Mouse (Mus musculus): ENCODE measurements around the gene Disp1. TPM values are rescaled to one million over a fixed set of nuclear protein-coding genes. Genes with fewer than 3 reads are reported as not detected.

Disp1 gene
- polyA plus RNA-seq, 1 experiment from 2014 or later, result 13.2 TPM

DNA sequence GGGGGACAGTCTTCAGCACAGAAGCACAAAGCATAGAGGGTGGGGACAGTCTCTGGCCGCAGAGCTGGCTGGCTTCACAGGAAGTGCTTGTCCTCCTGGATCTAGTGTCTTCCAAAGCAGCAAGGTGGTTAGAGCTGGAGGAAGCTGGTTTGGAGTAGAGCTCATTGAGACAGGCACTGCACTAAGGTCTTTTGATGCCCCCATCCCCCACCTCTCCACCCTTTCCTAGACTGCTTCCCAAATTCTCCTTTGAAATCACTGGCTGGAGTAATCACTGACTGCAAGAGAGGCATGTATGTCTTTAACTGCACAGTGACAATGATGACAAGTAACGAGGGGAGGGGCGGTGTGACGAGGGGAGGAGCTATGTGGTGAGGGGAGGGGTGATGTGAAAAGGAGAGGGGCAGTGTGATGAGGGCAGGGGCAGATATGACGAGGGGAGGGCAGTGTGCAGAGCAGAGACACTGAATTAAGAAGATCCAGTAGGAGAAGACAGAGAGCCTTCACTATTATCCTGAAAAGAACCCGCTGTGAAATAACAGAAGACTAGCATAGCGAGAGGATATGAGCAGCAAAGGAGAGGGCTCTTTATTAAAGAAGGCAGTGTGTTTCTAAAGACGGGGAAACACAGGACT lies 125.8 kb downstream of the Disp1 start:
- H3K9me3 ChIP-seq, result no peaks in the 10 kb centered on the region
- peak overlapping the region; percentile 35; the same call in 1 of the 2 replicates for H3K27ac ChIP-seq (replicated peaks)
- H3K4me3 ChIP-seq, result no peak overlapping the region
- no peaks in the 10 kb centered on the region for H3K27me3 ChIP-seq
- H3K4me2 ChIP-seq (replicated peaks), result no peak overlapping the region
- peak; percentile 27; the same call in 1 of the 2 replicates for ATAC-seq (ENCODE audit: low FRiP score, low read depth)
- 63% methylated on average over 8 of the region's 8 CpGs for WGBS
- peaks cover 17% of the 10 kb centered on the region for H3K4me1 ChIP-seq
- H3K9ac ChIP-seq (replicated peaks), result peak overlapping the region; percentile 37; the same call in 1 of the 2 replicates
- 0 out of 2 replicates have a peak, but pooled peaks cover 6% of the 10 kb centered on the region for H3K36me3 ChIP-seq

DNA sequence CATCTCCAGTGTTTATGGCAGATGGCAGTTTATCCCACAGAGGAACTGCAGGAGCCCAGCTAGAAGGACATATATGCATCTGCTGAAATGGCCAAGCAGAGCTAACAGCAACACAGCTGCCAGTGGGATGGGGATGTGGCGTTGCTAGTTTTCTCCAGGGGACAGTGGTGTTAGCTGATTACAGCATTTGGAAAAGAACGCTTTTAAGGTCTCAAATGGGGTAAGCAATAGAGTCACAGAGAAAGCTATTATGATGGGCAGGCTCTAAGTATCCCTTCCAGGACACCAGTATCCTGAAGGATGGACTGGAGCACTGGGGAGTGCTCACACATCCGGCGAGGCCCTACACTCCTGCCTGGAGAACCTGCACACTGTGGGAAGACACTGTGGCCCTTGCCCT lies 129.0 kb downstream of the Disp1 start:
- 82% methylated on average over 4 of the region's 4 CpGs for WGBS
- H3K27me3 ChIP-seq, result no peaks in the 10 kb centered on the region
- H3K9me3 ChIP-seq, result no peaks in the 10 kb centered on the region
- H3K36me3 ChIP-seq, result peaks cover 26% of the 10 kb centered on the region
- H3K4me1 ChIP-seq, result peaks cover 17% of the 10 kb centered on the region
- no peak overlapping the region for H3K4me3 ChIP-seq
- no peak overlapping the region for H3K4me2 ChIP-seq (replicated peaks)
- no peak for ATAC-seq (ENCODE audit: low FRiP score, low read depth)
- H3K9ac ChIP-seq (replicated peaks), result no peak overlapping the region
- H3K27ac ChIP-seq (replicated peaks), result no peak overlapping the region

DNA sequence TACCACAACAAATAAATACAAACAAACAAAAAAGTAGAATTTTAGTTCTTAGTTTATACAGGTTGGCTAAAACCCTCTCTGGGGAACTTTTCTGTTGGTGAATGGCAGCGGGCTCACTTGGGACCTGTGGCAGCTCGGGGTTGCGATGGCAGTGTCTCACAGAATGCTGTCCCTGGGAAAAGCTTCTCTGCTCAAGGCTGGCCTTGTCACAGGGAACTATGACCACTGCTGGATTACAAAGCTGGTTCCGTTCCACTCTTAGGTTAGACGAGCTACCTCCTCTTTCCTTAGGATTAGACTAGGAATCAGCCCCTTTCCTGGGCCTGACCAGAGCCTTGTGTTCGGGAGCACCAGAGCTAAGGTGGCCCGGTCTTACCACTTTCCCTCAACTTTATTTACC lies 130.1 kb downstream of the Disp1 start:
- no peak for ATAC-seq (ENCODE audit: low FRiP score, low read depth)

DNA sequence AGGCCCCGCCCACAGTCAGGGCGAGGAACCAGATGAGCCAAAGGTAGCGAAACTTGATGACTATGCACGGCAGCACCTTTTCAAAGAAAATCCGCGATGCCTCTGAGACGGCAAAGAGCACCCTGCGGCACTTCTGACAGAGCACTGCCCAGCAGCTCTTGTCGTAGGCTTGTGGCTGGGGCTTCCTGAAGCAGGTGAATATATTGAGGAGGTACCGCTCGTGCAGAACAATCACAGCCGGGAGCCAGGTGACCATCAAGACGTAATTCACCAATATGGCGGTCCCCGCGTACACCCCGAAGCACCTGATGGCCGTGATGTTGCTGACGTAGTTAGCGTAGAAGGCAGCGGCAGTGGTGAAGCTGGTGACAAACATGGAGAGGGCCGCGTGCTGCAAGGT lies 132.7 kb downstream of the Disp1 start:
- H3K4me1 ChIP-seq, result no peaks in the 10 kb centered on the region
- no peaks in the 10 kb centered on the region for H3K27me3 ChIP-seq
- no peak overlapping the region for H3K4me2 ChIP-seq (replicated peaks)
- no peaks in the 10 kb centered on the region for H3K9me3 ChIP-seq
- no peak for ATAC-seq (ENCODE audit: low FRiP score, low read depth)
- 97% methylated on average over 23 of the region's 23 CpGs for WGBS
- no peak overlapping the region for H3K4me3 ChIP-seq
- H3K36me3 ChIP-seq, result peaks cover 49% of the 10 kb centered on the region
- no peak overlapping the region for H3K9ac ChIP-seq (replicated peaks)
- no peak overlapping the region for H3K27ac ChIP-seq (replicated peaks)

More for the DNA sequence above, 130.1 kb downstream of the Disp1 start:
- no peak overlapping the region for H3K4me2 ChIP-seq (replicated peaks)
- H3K9ac ChIP-seq (replicated peaks), result no peak overlapping the region
- no peaks in the 10 kb centered on the region for H3K9me3 ChIP-seq
- H3K4me1 ChIP-seq, result peaks cover 12% of the 10 kb centered on the region
- peaks cover 37% of the 10 kb centered on the region for H3K36me3 ChIP-seq
- H3K27me3 ChIP-seq, result no peaks in the 10 kb centered on the region
- WGBS, result 93% methylated on average over 7 of the region's 7 CpGs
- H3K27ac ChIP-seq (replicated peaks), result no peak overlapping the region
- H3K4me3 ChIP-seq, result no peak overlapping the region

DNA sequence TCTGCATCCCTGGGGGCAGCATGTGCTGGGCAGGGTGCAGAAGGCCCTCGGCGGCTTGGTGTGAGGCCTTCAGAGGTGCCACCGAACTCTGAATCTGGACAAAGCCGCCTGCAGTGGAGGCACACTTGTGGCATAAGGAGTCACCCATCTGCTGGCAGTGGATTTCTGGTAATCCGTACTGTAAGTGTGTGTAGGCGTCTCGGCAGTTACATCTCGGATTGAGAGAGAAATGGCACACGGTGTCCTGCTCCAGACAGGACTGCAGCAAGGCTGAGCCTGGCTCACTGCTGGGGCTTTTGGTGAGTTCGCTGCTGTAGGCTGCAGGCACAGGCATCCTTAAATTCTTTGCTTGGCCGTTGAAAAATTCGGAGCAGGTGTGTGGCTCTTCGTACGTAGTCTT lies 134.5 kb downstream of the Disp1 start:
- Histone ChIP-seq H3K4me2 (replicated peaks) (no peak overlapping the region), H3K27me3 (no peaks in the 10 kb centered on the region), H3K36me3 (peaks cover 49% of the 10 kb centered on the region), H3K4me3 (no peak overlapping the region), H3K4me1 (0 out of 2 replicates have a peak, but pooled peaks cover under 1% of the 10 kb centered on the region), H3K27ac (replicated peaks) (no peak overlapping the region), H3K9me3 (no peaks in the 10 kb centered on the region), H3K9ac (replicated peaks) (no peak overlapping the region)
- no peak for ATAC-seq (ENCODE audit: low FRiP score, low read depth)
- WGBS, result 94% methylated on average over 14 of the region's 14 CpGs

DNA sequence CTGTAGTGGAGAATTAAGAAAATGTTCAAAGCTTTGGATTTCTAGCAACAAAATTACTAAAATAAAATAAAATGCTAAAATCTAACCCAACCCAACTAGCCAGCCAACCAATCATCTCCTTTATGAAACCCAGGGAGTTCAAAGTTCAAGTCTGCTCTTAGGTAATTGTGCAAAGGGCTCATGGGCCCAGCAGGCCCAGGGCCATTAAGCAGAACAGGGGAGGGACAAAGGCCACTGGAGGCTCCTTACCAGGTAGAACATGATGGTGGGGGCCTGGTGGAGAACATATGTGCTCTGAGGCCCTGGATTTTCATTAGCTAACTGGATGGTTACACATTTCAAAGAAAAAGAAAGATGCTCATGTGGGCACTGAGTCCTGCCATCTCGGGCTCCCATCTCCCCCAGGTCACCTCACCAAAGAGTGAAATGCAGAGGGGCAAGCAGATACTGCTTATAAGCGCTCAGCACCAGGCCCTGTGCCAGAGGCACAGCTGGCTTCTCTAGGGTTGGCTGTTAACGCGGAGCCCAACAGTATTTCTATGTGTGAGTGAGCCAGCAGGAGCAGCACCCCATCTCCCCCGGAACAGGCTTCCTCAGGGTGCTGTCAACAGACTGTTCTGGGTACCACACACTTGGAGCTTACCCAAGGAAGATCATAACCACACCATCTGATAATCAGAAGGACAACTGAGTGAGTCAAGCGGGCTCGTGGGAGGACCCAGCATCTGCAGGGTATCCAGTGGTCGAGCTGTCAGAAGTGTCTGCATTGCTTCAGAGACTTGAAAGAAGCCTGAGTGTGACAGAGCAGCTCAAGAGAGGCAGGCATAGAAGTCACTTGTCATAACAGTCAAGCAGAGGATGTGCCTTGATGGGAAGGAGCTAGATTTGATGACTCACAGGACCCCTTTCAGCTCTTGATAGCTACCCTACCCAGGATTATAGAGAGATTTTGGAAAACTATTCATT lies 137.0 kb downstream of the Disp1 start:
- WGBS, result 92% methylated on average over 8 of the region's 8 CpGs
- ATAC-seq (ENCODE audit: low FRiP score, low read depth), result no peak

DNA sequence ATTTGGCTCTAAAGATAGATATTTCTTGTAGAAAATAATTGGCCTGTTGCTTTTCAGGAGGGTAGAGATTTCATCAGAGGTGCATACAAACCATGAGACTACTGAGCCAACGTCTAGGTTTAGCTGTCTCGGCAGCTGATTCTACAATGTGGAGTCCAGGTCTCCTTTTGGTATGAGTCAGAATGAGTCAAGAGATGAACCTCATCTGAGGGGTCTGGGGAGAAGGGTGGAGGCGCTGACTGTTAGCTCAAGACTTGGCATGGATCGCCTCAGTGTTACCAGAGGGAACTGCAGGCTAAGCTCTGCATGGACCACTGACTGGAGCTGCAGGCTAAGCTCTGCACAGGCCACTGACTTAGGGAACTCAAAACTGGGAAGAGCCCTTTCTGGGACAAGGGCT lies 138.9 kb downstream of the Disp1 start:
- H3K9me3 ChIP-seq, result no peaks in the 10 kb centered on the region
- H3K27me3 ChIP-seq, result no peaks in the 10 kb centered on the region
- no peak overlapping the region for H3K4me3 ChIP-seq
- 81% methylated on average over 4 of the region's 4 CpGs for WGBS
- no peak overlapping the region for H3K27ac ChIP-seq (replicated peaks)
- no peak overlapping the region for H3K4me2 ChIP-seq (replicated peaks)
- no peak overlapping the region for H3K9ac ChIP-seq (replicated peaks)
- H3K36me3 ChIP-seq, result peaks cover 25% of the 10 kb centered on the region
- H3K4me1 ChIP-seq, result peaks cover 10% of the 10 kb centered on the region; the same call in 1 of the 2 replicates
- no peak for ATAC-seq (ENCODE audit: low FRiP score, low read depth)

More for the DNA sequence above, 137.0 kb downstream of the Disp1 start:
- H3K9ac ChIP-seq (replicated peaks), result no peak overlapping the region
- no peak overlapping the region for H3K27ac ChIP-seq (replicated peaks)
- H3K9me3 ChIP-seq, result no peaks in the 10 kb centered on the region
- peaks cover 4% of the 10 kb centered on the region; the same call in 1 of the 2 replicates for H3K4me1 ChIP-seq
- no peak overlapping the region for H3K4me3 ChIP-seq
- H3K4me2 ChIP-seq (replicated peaks), result no peak overlapping the region
- peaks cover 44% of the 10 kb centered on the region for H3K36me3 ChIP-seq
- H3K27me3 ChIP-seq, result no peaks in the 10 kb centered on the region

DNA sequence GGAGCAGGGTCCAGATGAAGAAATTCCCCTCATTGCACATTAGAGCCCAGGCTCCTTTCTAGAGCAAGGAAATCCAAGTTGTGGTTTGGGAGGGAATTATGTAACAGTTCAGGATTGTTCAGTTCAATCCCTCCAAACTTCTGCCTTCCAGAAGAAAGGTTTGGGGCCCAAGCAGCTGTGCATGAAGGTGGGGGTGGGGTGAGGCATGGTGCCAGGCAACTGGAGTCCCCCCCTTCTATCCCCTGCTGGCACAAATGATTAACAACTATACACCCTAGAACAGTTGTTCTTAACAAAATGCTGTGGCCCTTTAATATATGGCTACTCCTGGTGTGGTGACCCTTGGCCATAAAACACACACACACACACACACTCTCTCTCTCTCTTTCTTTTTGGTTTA lies 140.2 kb downstream of the Disp1 start:
- H3K4me3 ChIP-seq, result no peak overlapping the region

DNA sequence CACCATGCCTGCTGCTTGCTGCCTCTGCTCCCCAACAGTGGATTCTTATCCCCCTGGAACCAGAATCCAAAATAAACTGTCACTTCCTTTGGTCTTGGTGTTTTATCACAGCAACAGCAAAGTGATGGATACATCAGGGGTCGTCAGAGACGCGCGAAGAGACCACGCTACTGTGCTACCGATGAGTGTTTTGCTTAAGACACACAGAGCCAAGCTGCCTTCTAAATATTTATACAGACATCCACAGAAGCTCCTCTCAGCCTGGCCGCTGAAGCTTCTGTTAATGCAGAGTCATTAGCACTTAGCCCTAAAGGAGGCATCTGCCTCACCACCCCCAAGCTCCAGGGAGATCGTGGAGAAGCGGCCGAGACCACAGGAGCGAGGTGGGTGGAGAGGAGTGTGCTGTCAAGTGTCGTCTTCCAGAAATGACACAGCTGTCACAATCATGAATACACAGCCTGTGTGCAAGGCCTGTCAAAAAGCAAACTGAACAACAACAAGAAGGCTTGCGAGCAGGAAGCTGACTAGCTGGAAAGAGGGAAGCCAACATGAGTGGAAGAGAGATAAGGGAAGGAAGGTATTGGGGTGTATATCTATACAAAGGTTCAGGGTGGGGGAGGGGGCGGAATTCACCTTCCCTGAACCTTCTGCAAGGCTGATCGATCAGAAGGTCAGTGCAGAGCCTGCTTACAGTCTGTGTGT lies 146.1 kb downstream of the Disp1 start:
- Histone ChIP-seq H3K27ac (replicated peaks) (peak overlapping the region; percentile 60), H3K4me3 (no peak overlapping the region), H3K36me3 (no peaks in the 10 kb centered on the region), H3K4me2 (replicated peaks) (no peak overlapping the region), H3K27me3 (no peaks in the 10 kb centered on the region), H3K9me3 (no peaks in the 10 kb centered on the region), H3K9ac (replicated peaks) (no peak overlapping the region), H3K4me1 (peaks cover 15% of the 10 kb centered on the region; the same call in 1 of the 2 replicates)
- WGBS, result 59% methylated on average over 15 of the region's 15 CpGs
- ATAC-seq (ENCODE audit: low FRiP score, low read depth), result no peak

More for the DNA sequence above, 140.2 kb downstream of the Disp1 start:
- H3K27ac ChIP-seq (replicated peaks), result no peak overlapping the region
- H3K27me3 ChIP-seq, result no peaks in the 10 kb centered on the region
- H3K4me1 ChIP-seq, result peaks cover 10% of the 10 kb centered on the region; the same call in 1 of the 2 replicates
- no peaks in the 10 kb centered on the region for H3K9me3 ChIP-seq
- no peak overlapping the region for H3K9ac ChIP-seq (replicated peaks)
- H3K36me3 ChIP-seq, result peaks cover 12% of the 10 kb centered on the region
- H3K4me2 ChIP-seq (replicated peaks), result no peak overlapping the region
- no peak for ATAC-seq (ENCODE audit: low FRiP score, low read depth)

DNA sequence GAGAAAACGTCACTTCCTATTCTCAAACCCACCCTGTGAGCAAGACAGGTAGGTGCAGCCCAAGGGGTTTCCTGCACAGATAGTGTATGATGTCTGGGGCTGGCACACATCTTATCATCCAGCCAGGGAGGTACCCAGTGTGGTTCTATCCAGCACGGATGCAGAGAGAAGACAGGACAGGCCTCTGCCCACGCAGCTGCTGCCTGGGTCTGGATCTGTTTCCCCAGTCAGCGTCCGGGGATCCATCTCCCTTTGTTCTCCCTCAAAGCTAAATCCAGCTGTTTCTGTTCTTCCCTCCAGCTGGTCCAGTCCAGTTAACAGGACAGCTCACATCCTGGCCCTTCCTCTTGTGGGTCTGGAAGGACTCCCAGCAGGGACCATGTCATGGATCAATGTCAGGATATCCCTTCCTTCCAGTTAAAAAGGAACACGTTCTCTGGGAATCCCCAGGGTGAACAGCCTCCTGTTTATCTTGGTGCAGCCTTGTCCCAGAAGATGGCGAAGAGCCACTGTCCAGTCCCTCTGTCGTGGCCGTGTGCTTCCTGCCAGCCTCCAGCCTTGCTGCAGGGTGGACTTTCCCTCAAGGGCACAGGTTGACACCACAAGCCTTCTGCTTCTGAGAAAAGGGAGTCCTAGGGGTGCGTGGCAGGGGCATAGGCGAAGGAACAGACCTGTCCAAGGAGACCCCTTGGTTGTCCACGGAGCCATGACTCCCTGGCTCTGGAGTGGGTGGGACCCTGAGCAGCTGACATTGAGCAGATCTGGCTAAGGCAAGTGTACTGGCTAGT lies 148.9 kb downstream of the Disp1 start:
- 83% methylated on average over 12 of the region's 12 CpGs for WGBS
- H3K4me3 ChIP-seq, result no peak overlapping the region
- H3K36me3 ChIP-seq, result no peaks in the 10 kb centered on the region
- no peak for ATAC-seq (ENCODE audit: low FRiP score, low read depth)
- H3K27ac ChIP-seq (replicated peaks), result no peak overlapping the region
- H3K9me3 ChIP-seq, result no peaks in the 10 kb centered on the region
- H3K4me2 ChIP-seq (replicated peaks), result no peak overlapping the region
- H3K4me1 ChIP-seq, result peaks cover 9% of the 10 kb centered on the region; the same call in 1 of the 2 replicates
- no peaks in the 10 kb centered on the region for H3K27me3 ChIP-seq
- H3K9ac ChIP-seq (replicated peaks), result no peak overlapping the region

DNA sequence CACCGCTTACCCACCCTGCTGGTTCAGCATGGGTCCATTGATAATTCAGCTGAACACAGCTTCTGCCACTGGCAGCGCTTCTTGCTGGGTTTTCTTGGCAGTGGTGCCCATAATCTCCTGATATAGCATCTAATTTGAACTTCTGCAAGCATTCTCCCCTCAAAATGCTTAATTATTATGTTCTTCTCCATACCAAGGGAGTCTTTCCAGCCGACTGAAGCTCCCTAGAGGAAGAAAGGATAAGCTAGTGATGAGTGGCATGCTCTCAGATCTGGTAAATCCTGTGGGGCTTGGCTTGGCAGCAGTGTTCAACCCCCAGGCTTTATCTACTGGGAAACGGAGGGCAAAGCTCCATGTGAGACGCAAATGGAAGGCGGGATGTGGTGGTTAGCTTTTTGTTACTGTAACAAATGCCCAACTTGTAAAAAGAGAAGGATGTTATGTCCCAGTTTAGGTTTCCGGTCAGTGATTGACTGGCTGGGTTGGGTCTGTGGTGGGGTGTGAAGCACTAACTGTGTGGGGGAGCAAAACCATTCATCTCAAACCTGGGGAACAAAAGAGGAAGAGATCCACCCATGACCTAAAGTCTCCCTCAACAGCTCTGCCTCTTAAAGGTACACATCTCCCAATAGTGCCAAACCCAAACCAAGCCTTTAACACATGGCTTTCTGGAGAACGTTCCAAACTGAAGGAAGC lies 151.2 kb downstream of the Disp1 start:
- Histone ChIP-seq H3K4me2 (replicated peaks) (no peak overlapping the region), H3K9ac (replicated peaks) (no peak overlapping the region), H3K27ac (replicated peaks) (no peak overlapping the region), H3K9me3 (no peaks in the 10 kb centered on the region), H3K36me3 (no peaks in the 10 kb centered on the region), H3K27me3 (no peaks in the 10 kb centered on the region), H3K4me1 (peaks cover 4% of the 10 kb centered on the region; the same call in 1 of the 2 replicates), H3K4me3 (no peak overlapping the region)
- ATAC-seq (ENCODE audit: low FRiP score, low read depth), result no peak
- 84% methylated on average over 8 of the region's 8 CpGs for WGBS

All from midbrain, embryonic 12.5 days (tissue).